Mouse (Mus musculus) spleen, adult 2 months (tissue): ENCODE data around the gene Tnni2.

Experiments
- CTCF ChIP-seq: fragments of 200-500 bp; IDR thresholded peaks from 2 replicates; pipeline ENCODE4 v1.5.1; 2011; ENCODE audit warnings: mild to moderate bottlenecking, inconsistent platforms; ENCODE audit not compliant: insufficient read depth, insufficient read length, insufficient replicate concordance; ENCODE audit errors: extremely low read depth
- POLR2A ChIP-seq: fragments of 200-500 bp; IDR thresholded peaks from 2 replicates; pipeline ENCODE4 v1.6.1; 2011; ENCODE audit warnings: low read depth, low read length, inconsistent platforms

DNA sequence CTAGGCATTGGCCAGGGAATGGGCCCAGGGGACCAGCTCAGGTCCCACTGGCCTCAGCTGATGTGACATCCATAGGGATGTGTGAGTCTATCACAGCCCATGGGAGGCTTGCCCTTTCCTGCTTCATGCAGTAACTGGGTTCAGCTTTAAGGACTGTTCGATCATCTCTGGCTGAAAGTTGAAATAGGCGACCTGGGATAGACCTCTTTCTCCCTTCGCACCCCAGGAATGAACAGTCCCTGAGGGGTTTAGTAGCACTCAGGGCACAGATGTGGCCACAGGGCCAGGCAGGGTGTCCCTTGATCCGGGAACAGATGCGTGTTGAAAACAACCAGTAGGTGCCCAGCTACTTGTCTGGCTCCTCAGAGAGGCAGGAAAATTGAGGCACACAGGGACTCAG is 34.7 kb downstream of the Tnni2 start:
- TF ChIP-seq CTCF (no peak), POLR2A (no peak)
